Mouse (Mus musculus) spleen, embryonic (tissue): ENCODE data around the gene Cdh15.

Experiments
- CTCF ChIA-PET: fragments of 350-600 bp; sonication (Branson Sonifier 250); formaldehyde crosslinking; loops from one replicate; lab custom pipeline; 2022; lab: Charles Lee

The Cdh15 gene

DNA sequence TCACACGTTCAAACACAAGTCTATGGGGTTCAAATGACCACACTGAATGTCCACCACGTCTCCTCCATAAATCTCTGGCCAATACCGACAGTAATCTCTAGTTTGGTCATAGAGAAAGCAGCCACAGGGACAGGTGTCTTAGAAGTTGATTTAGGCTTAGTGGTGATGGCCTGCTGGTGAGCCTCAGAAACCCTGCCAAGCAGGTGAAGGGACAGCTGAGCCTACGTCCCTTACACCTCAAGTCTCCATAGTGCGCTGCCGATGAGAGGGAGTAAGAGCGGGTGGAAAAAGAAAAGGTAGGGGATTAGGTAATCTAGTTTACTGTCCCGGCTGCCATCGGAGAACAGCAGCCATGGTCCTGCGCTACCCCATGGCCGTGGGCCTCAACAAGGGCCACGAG is 11.6 kb upstream of the Cdh15 start:
- CTCF ChIA-PET: interaction anchor here (0.6 kb wide), 1 partner anchor 141 kb away, joined by 3 read pairs; no protein-coding TSS in a partner anchor

DNA sequence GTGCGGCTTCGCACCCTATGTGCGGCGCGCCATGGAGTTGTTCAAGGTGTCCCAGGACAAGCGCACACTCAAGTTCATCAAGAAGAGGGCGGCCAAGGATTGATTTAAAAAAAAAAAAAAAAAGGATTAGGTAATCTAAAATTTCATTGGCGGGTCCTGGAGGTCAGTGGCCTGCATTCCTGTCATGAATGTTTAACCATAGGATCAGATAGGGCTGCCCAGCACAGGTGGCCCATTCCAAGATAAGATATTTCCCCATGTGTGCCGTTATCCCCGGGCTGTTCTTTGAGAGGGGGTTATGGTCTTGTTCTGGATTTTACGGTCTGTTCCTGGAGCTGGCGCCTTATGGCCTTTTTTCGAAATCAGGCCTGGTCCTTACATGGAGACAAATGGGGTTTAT is 11.1 kb upstream of the Cdh15 start:
- CTCF ChIA-PET: interaction anchor here (0.6 kb wide), 1 partner anchor 140 kb away, joined by 3 read pairs; no protein-coding TSS in a partner anchor

DNA sequence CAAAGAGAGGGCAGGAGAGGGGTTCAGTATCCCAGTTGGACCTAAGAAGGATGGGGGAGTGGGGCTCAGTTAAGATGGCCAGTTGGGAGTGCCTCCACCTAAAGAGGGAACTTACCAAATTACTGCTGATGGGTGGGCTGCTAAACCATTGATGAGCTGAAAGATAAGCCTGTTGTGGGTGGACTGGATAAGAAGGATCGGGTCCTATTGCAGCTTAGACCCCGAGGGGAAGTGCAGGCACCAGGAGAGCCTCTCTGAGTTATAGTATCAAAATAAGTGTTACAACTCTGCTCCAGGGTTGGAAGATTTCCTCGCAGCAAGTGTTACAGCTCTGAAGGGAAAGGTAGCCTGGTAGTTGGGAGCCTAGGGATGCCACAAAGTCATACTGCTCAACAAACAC is 3.6 kb upstream of the Cdh15 start:
- CTCF ChIA-PET: interaction anchor here (0.5 kb wide), 1 partner anchor 349 kb away, joined by 4 read pairs; no protein-coding TSS in a partner anchor

DNA sequence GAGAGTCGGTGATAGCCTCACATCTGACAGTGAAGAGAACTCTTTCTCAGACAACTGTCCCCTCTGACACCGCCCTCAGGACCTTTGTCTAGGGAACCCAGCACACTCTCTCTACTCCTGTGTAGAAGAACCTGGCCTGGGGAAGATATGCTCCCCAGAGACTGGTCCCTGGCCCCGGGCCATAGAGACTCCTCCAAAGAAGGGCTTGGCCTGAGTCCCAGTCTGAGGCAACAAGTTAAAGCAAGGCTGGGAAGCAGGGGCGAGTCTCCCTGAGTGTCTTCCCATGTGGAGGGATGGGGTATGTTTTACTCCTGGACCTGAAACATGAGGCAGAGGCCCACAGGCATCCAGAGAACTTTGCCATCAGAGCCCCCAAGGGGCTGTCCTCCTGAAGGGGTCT is 2.1 kb upstream of the Cdh15 start:
- CTCF ChIA-PET: no interaction called here

DNA sequence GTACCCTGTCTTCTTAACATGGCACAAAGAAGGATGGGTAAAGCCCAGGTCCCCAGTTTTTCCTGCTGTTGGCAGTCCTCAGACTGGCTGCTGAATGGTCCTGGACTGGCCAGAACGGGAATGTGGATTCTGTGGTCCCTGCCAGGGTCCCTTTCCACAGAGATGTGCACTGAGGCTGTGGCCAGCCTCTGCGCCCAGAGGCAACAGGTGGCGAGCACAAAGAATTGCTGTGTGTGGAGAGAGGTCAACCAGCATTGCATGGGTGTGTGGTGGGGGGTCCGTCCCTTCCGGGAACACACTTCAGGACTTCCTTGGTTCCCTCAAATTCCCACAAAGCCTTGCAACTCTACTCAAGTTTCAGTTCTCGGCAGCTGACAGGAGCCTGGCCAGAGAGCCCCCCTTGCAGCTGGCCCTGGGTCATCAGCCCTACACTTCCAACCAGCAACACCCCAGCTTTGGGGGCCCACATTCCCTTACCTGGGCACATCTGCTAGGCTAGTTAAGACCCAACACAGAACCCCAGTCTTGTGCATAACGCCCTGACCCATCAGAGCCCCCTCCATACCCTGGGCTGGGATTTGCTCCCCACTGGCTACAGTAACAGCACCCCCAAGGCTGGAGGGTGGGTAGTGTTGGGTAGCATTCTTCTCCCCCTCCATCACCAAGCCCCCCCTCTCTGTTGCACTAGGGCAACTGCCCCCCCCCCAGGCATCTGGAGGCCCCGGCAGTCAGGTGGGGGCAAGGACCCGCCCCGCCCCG is 1.6 kb downstream of the Cdh15 start:
- CTCF ChIA-PET: no interaction called here

DNA sequence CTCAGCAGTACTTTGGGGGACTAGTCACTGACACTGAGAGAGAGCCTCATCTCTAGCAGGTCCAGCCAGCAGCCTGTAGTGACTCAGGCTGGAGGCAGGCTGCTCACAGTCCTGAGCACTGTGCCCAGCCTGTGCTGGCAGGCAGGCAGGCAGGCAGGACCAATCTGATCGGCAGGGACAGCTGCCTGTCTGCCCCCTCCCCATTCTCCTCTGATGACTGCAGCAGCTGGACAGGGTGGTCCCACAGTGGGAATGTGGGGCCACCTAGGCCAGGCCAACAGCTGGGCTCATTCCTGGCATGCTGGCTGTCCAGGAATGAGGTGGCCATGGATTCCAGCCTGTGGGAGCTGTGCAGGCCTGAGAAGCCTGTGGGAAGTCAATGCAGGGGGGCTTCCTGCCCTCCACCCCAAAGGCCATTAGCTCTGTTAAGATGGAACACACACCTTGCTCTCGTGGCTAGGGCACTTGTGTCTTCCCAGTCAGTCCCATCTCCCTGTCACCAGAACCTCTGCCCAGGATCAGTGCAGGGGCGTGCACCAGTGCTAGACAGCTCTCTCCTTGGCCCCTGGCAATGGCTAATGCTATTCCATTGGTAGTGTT is 3.0 kb downstream of the Cdh15 start:
- CTCF ChIA-PET: no interaction called here

DNA sequence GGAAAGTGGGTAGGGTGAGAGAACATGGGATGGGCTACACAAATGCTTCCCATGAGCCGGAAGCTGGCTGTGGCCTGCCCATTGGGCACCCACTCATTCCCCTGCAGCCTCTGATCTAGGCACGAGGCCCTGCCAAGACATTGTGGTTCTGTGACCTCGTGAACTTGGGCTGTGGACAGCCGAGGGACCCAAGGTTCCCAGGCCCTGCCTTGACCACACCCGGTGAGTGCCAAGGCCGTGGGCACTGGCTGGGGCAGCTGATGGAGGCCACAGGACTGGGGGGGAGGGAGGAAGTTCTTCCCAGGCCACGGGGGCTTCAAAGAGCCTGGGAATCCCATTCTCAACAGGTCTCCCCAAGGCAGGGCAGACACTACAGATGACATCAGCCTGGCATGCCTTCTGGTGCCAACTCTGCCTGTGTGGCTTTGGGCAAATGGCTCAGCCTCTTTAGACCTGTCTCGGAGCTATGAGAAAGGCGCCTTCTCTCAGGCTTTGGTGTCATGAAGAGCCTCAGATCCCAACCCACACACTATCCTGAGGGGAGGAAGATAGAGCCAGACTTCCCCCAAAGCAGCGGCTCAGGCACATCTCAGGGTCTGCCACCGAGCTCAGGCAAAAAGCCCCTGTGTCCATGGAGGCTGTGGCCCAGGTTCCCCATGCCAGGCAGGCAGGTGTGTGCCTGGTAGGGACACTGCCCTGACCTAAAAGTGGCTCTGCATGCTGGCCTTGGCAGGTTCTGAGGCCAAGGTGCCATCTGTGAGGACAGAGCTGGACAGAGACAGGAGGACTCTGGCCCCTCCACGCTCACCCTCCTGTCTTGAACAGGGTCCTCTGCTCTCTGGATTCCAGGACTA is 4.2 kb downstream of the Cdh15 start:
- CTCF ChIA-PET: no interaction called here

DNA sequence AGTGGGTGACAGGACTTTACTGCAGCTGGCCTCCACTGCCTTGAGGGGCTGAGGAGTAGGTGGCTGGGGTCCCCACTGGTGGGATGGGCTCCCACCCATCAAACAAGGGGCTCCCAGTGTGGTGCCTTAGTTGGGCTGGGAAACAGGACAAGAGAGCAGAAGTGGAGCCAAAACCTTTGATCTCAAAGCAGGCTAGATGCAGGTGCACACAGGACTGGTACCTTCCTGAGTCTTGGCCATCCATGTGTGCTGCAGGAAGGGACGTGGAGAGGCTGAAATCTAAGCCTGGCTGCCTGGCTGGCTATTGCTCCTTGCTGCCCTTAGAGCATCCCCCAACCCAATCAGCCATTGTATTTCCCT is 4.8 kb downstream of the Cdh15 start:
- CTCF ChIA-PET: no interaction called here

DNA sequence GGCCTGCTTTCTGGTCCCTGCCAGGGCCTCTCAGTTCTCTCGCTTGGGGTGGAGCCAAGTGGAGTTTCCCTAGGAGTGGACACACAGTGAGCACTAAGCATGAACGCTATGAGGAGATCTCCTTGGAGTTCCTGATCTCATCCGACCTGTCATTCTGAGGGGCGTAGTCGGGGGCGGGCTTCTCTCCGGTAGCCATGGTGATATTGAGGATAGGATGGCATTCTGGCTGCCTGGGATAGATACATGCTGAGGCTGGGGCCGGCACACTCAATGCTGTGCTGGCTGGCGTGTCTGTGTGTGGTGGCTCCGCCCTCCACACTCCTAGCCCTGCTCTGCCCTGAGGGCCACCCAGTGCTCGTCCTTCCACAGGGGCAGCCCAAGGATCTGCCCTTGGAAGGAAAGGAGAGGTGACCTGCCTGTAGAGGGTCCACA is 5.6 kb downstream of the Cdh15 start:
- CTCF ChIA-PET: no interaction called here

DNA sequence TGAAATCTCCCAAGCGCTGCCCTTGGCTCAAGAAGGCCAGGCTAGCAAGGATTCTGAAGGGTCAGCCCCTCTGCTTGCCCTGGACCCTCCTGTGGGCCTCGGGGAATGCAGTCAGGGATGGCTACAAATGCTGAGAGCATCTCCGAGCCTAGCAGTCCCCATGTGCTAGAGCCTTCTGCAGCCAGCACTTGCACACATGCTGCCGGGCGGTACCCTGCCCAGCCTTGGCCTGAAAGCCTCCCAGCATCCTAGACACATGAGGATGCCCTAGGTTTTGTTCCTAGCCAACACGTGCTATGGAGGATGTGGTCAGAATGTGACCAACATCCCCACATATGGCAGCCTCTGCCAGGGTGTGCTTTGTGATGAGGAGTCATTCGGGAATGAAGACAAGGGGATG is 6.6 kb downstream of the Cdh15 start:
- CTCF ChIA-PET: no interaction called here

DNA sequence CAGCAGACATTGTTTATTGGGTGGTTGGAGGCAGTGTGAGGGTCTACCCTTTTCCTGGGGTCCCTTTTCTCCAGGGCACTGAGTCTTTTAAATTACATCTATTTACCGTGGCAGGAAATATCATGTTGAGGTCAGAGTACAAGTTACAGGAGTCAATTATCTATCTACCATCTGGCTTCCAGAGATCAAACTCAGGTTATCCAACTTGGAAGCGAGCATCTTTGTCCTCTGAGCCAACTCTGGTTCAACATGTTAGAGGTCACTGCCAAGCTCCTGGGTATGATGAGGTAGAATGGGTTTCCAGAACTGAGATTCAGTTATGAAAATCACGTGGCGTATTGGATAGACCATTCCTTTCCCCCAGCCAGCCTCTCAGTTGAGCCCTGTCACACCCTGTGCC is 7.4 kb downstream of the Cdh15 start:
- CTCF ChIA-PET: no interaction called here

DNA sequence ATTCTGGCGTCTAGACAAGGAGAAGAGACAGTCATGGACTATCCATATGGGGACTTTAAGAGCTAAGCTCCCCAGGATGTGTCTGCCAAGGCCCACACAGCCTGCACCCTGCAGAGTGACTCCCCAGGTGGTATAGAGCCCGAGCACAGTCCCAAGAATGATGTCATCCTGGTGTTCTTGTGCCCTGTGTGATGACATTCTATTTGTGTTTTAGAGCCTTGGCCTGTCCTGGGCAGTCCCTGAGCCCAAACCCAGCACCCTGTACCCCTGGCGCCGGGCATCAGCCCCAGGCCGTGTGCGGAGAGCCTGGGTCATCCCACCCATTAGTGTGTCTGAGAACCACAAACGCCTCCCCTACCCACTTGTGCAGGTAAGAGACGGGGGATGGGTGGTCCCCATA is 8.5 kb downstream of the Cdh15 start:
- CTCF ChIA-PET: no interaction called here

DNA sequence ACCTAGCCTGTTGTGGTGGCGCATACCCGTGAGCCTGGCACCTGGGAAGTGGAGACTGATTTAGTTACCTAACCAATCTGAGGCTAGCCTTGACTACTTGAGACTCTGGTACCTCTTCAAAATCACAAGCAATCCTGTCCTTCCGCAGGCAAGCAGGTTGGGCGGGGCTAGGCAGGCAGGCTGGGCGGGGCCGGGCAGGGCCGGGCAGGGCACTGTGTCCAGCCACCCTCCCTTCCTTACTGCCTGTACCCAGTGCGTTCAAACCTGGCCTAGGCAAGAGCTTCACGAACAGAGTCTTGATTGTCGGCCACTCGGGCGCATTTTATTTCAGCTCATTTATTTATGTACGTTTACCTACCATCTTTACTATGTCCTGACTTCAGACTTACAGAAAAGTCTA is 12.1 kb downstream of the Cdh15 start:
- CTCF ChIA-PET: no interaction called here

DNA sequence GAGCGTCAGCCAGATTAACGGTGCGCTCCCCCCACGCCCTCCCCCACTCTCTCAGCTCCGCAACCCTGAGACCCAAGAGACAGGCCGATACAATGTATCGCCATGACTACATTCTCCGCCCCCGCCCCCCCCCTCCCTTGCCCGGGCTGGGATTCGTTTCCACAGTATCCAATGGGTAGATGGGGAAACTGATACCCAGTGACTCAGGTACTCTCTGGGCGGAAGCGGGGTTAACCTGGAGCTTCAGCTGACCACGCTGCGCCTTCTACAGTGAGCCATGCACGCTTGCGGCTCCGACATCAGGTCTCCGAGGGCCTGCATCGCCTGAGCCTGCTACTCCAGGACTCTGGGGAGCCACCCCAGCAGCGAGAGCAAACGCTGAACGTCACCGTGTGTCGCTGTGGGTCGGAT is 17.0 kb downstream of the Cdh15 start:
- CTCF ChIA-PET: interaction anchor here (0.6 to 0.7 kb wide), 2 partner anchors 231 to 279 kb away, joined by 4 read pairs; no protein-coding TSS in a partner anchor

DNA sequence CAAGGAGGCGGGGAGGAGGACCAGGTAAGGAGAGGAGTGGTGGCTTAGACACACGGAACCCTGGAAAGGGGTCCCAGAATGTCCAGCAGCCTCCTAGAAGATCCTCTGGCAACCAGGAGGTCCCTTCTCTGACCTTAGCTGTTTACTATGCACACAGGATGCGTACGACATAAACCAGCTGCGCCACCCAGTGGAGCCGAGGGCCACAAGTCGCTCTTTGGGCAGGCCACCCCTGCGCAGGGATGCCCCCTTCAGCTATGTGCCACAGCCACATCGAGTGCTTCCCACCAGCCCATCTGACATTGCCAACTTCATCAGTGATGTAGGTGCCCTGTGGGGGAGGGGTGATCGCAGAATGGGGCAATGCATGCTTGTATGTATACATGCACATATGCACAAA is 17.7 kb downstream of the Cdh15 start:
- CTCF ChIA-PET: interaction anchor here (0.7 kb wide), 1 partner anchor 280 kb away, joined by 4 read pairs; no protein-coding TSS in a partner anchor

DNA sequence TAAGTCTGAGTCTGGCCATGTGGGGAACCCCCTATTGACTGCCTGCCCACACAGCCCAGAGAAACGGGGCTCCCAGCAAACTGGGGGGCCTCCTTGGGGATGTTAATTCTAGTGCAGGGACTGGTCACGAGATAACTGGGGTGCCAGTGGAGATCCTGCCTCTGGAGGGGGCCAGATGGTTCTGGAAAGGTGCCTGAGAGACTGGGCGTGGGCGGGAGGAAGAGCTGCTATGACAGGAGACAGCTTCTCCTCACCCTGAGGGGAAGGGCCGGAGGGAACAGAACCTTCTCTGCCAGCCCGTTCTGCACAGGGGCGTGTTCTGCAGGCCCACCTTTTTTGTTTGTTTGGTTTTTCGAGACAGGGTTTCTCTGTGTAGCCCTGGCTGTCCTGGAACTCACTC is 18.5 kb downstream of the Cdh15 start:
- CTCF ChIA-PET: interaction anchor here (0.6 kb wide), 1 partner anchor 44 kb away, joined by 6 read pairs; no protein-coding TSS in a partner anchor

DNA sequence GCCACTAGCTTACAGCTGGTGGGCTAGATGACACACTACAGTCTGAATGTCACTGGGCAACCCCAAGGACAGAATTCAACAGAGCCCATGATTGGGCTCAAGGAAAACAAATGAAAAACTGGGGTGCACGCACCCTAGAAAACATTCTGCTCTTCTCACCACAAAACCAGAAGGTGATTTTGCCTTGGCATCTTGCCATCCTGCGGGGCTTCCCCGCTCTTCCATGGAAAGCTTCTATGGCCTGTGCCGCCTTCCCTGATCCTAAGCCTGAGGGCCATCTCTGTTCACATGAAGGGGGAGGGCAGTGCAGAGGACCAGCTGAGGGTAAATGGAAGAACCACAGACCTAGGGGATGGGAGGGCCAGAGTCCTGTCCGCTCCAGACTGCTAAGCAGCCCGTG is 20.2 kb downstream of the Cdh15 start:
- CTCF ChIA-PET: no interaction called here

DNA sequence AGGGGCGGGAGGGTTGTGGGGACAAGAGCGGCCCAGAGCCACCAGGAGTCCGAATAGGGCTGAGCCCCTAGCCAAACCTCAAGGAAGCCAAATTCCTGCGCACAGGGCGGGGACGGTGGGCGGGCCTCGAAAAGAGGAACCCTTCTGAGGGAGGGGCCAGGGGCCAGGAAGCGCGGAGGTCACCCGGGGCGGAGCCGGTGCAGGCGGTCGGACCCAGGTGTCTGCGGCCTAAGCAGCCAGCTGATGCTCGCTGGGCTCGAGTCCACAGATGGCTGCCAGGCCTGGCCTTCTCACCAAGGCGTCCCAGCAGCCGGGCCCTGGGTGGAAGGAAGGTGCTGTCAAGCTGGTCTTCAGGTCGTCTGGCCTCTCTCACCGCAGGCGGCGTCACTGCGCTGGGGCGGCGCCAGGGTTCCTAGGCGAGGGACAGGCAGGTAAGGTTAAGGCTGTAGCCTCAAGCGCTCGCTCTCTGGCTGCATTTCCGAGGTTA is 22.7 kb downstream of the Cdh15 start:
- CTCF ChIA-PET: no interaction called here

DNA sequence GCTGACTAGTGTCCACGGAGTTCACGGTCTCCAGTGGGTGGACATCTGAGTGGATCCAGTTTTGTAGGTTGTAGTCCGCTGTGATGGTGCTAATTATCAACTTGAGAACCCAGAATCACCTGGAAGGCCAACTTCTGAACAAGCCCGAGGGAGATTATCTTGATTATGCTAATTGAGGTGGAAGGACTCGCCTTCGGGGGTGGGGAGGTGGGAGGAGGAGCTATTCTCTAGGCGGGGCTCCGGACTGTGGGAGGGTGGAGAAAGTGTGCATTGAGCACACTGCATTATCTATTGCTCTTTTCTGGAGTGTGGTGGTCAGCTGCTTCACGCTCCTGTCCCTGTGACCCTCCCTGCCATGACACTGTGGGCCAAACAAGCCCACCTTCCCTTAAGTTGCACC is 23.9 kb downstream of the Cdh15 start:
- CTCF ChIA-PET: interaction anchor here (0.5 to 0.6 kb wide), 3 partner anchors 115 to 1697 kb away, joined by 3 to 5 read pairs (median 4); no protein-coding TSS in a partner anchor

DNA sequence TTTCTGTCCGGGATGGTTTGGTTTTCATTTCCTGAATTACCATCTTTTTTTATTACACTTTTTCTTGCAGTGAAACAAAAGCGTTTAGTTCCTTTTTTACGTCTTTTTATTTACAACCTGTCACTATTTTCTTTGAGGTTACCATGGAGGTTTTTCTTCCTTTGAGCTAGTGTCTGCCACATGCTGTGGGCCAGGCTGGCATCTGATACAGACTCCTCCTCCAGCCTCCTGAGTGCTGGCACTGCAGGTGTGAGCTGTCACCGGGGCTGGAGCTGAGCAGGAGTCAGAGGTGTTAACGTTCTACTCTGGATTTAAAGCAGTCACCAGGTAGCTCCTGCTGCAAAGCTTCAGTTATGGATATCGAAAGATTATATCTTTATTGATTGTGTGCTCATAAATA is 25.4 kb downstream of the Cdh15 start:
- CTCF ChIA-PET: interaction anchor here (0.5 kb wide), 1 partner anchor 114 kb away, joined by 3 read pairs; no protein-coding TSS in a partner anchor

DNA sequence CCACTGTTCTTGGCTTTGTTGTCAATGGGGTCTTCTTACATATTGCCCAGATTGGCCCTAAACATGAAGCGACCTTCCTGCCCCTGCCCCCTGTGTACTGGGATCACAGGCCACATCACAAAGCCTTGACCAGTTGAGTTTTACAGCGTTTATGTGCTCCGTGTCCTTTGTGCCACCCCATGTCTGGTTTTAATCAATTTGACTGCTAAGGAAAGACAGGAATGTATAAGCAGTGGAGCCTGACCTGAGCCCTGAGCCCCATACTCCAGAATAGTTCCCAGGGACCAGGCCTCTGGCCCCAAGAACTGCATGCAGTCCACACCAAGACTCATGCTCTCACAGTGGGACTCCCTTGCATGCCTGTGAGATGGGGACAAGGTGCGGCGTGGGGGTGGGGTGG is 27.4 kb downstream of the Cdh15 start:
- CTCF ChIA-PET: interaction anchor here (0.9 kb wide), 1 partner anchor 232 kb away, joined by 4 read pairs; no protein-coding TSS in a partner anchor

DNA sequence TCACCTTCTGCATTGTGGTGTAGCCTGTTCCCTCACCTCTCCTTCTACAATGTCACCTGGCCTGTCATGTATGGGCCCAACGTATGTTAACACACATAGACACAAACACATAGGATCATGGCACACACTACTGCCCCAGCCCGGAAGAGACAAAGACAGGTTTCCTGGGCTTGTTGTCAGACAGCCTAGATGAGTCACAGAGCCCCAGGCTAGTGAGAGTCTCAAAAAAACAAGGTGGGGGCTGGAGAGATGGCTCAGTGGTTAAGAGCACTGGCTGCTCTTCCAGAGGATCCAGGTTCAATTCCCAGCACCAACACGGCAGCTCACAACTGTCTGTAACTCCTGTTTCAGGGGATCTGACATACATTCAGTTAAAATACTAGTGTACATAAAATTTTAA is 30.5 kb downstream of the Cdh15 start:
- CTCF ChIA-PET: no interaction called here
